Mouse (Mus musculus): ENCODE results near the gene Nat14. TPM values are rescaled to one million over a fixed set of nuclear protein-coding genes. Genes with fewer than 3 reads are reported as not detected.
A peak's percentile ranks its signal among the peaks of the same experiment; 100 is the strongest.
"Not testable (repeated sequence)": the region's sequence is repeated elsewhere in the genome, so short reads cannot be mapped to it uniquely, and the experiment has no call there.

The Nat14 gene
- total RNA-seq (2021), result 7.7 and 9.1 TPM in 2 replicates
- long read RNA-seq, partial matches to known transcripts, result 0 of 6 reads
- long read RNA-seq, other reads (novel, unspliced or antisense), result 5 of 6 reads

GRCm38 (mm10) chr7:4921824-4922482 lies at the start of gene Nat14:
TSS of gene Nat14 (plus strand) at chr7:4922028.
- DNase-seq, result no peak

GRCm38 (mm10) chr7:4876753-4877221 lies 45.0 kb upstream of the Nat14 start, which contains the start of gene Isoc2a:
TSS of gene Isoc2a (plus strand) at chr7:4877153.
- DNase-seq, result peak; percentile 88

- DNase-seq, result no peak
These were observed 44.6 kb upstream of the Nat14 start for GRCm38 (mm10) chr7:4877226-4877625.

GRCm38 (mm10) chr7:4878186-4878585 lies 43.6 kb upstream of the Nat14 start:
- DNase-seq, result peak; percentile 21

GRCm38 (mm10) chr7:4879036-4879435 lies 42.8 kb upstream of the Nat14 start:
- not testable (repeated sequence) for DNase-seq

GRCm38 (mm10) chr7:4886680-4887079 lies 35.1 kb upstream of the Nat14 start:
- DNase-seq, result no peak

GRCm38 (mm10) chr7:4895186-4895585 lies 26.6 kb upstream of the Nat14 start:
- DNase-seq, result no peak

- no peak for DNase-seq
These were observed 22.8 kb upstream of the Nat14 start for GRCm38 (mm10) chr7:4898851-4899648.

GRCm38 (mm10) chr7:4899649-4900522 lies 21.9 kb upstream of the Nat14 start:
- DNase-seq, result no peak

- no peak for DNase-seq
These were observed 21.3 kb upstream of the Nat14 start for GRCm38 (mm10) chr7:4900523-4900851.

- no peak for DNase-seq
These were observed 20.7 kb upstream of the Nat14 start for GRCm38 (mm10) chr7:4901171-4901570.

GRCm38 (mm10) chr7:4902404-4902803 lies 19.4 kb upstream of the Nat14 start:
- no peak for DNase-seq

GRCm38 (mm10) chr7:4906466-4906950 lies 15.3 kb upstream of the Nat14 start, which contains the start of gene Gm36210:
TSS of gene Gm36210 (minus strand) at chr7:4906516.
- DNase-seq, result no peak

- DNase-seq, result peak; percentile 69
These were observed 10.3 kb upstream of the Nat14 start for GRCm38 (mm10) chr7:4911561-4911960.

- DNase-seq, result no peak
These were observed 9.6 kb upstream of the Nat14 start for GRCm38 (mm10) chr7:4912248-4912647.

GRCm38 (mm10) chr7:4915007-4915665 lies 6.7 kb upstream of the Nat14 start, which contains the start of gene Zfp628:
TSS of gene Zfp628 (plus strand) at chr7:4915217.
- DNase-seq, result peak; percentile 94

- DNase-seq, result no peak
These were observed 6.0 kb upstream of the Nat14 start for GRCm38 (mm10) chr7:4915669-4916416.

- DNase-seq, result no peak
These were observed 4.3 kb upstream of the Nat14 start for GRCm38 (mm10) chr7:4917494-4917893.

GRCm38 (mm10) chr7:4918681-4919080 lies 3.1 kb upstream of the Nat14 start:
- DNase-seq, result no peak

- DNase-seq, result no peak
These were observed 2.7 kb upstream of the Nat14 start for GRCm38 (mm10) chr7:4919096-4919495.

GRCm38 (mm10) chr7:4919971-4920370 lies 1.9 kb upstream of the Nat14 start:
- DNase-seq, result no peak
